In the genomic region with DNA sequence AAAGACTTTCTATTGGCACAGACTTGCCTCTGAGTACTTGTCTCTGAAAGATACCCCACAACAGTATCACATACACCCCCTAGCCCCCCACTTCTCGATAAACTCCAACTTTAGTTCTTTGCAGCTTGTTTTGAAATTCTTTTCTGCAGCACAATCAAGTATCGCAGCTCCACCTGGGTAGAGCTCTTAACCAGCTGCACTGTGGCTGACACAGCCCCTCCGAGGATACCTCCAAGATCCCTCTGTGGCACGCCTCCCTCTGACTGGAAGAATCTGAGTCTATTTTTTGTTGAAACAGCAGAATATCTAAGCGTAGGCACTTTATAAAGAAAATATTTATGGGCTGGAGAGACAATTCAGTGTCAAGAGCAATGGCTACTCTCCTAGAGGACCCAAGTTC, we compare ENCODE assay signal across 28 mouse cellular contexts. TPM values are rescaled to one million over a fixed set of nuclear protein-coding genes. Genes with fewer than 3 reads are reported as not detected.
"Had no signal": no experiment of that assay in that cellular context is flagged by ENCODE, and none has a peak within 500 bp of the region (broad histone marks: within the 10 kb centered on the region; RNA-seq: fewer than 3 reads in every experiment).

No protein-coding gene starts in this region.

- H3K4me2 ChIP-seq: heart, embryonic 12.5 days; hindbrain, embryonic 12.5 days; hindbrain, embryonic 14.5 days; intestine, embryonic 15.5 days; limb, embryonic 12.5 days had no signal

- H3K36me3 ChIP-seq: heart, embryonic 10.5 days; heart, embryonic 12.5 days; hindbrain, embryonic 10.5 days; hindbrain, embryonic 12.5 days; intestine, embryonic 15.5 days; limb, embryonic 10.5 days; limb, embryonic 12.5 days had no signal

- DNase-seq: gastrocnemius, adult 2 months; gastrocnemius, postnatal 10 days; gastrocnemius, postnatal 25 days; heart, adult 18-20 months; heart, postnatal 10 days; heart, postnatal 4 days; kidney, adult 18-20 months; kidney, adult 8-10 months; kidney, postnatal 10 days; kidney, postnatal 25 days; kidney, postnatal 4 days had no signal

- H3K9me3 ChIP-seq: heart, embryonic 10.5 days; hindbrain, embryonic 10.5 days; hindbrain, embryonic 12.5 days; intestine, embryonic 15.5 days; limb, embryonic 10.5 days; limb, embryonic 12.5 days had no signal

- H3K27ac ChIP-seq: gastrocnemius, adult 2 months; heart, embryonic 10.5 days; hindbrain, embryonic 10.5 days; hindbrain, embryonic 12.5 days; hindbrain, embryonic 14.5 days; intestine, embryonic 15.5 days; layer of hippocampus, adult 2 months; left cerebral cortex, adult 2 months; limb, embryonic 10.5 days; limb, embryonic 12.5 days had no signal

- H3K4me1 ChIP-seq: heart, embryonic 10.5 days; heart, embryonic 12.5 days; hindbrain, embryonic 10.5 days; hindbrain, embryonic 12.5 days; intestine, embryonic 15.5 days; limb, embryonic 12.5 days had no signal

- H3K27me3 ChIP-seq: heart, embryonic 12.5 days; hindbrain, embryonic 12.5 days; intestine, embryonic 15.5 days; limb, embryonic 12.5 days had no signal

- H3K9ac ChIP-seq: heart, embryonic 12.5 days; hindbrain, embryonic 12.5 days; hindbrain, embryonic 14.5 days; intestine, embryonic 15.5 days; limb, embryonic 12.5 days had no signal

- ATAC-seq: hindbrain, embryonic 16.5 days; inflammation-experienced regulatory T-cells, adult 6 months; intestine, embryonic 15.5 days; intestine, postnatal 0 days had no signal

- H3K4me3 ChIP-seq: gastrocnemius, adult 2 months; heart, embryonic 10.5 days; heart, embryonic 12.5 days; hindbrain, embryonic 10.5 days; hindbrain, embryonic 12.5 days; intestine, embryonic 15.5 days; layer of hippocampus, adult 2 months; left cerebral cortex, adult 2 months; limb, embryonic 10.5 days; limb, embryonic 12.5 days had no signal

RNA-seq across cellular contexts. Expression of gene Acp7, which starts 41.1 kb away (rescaled TPM):
- polyA plus RNA-seq: heart, embryonic 10.5 days; heart, embryonic 12.5 days; heart, embryonic 14.5 days; heart, embryonic 16.5 days; hindbrain, embryonic 10.5 days; hindbrain, embryonic 12.5 days; inflammation-experienced regulatory T-cells, adult 6 months; intestine, postnatal 0 days; kidney, embryonic 14.5 days; kidney, embryonic 16.5 days; limb, embryonic 10.5 days; limb, embryonic 12.5 days had no signal
